Mouse (Mus musculus) gonadal fat pad, adult 2 months (tissue): ENCODE data around the gene Hilpda. TPM values are rescaled to one million over a fixed set of nuclear protein-coding genes. Genes with fewer than 3 reads are reported as not detected.

Source experiments
- polyA plus RNA-seq: library from polyadenylated mRNA; depleted of rRNA; stranded (reverse); fragments of >200 nt; gene quantifications from 2 replicates; pipeline ENCODE4 v1.2.3, GENCODE M21; 2012; rRNA removed

Hilpda gene
- polyA plus RNA-seq, 1 experiment: 21.2 TPM

Other genes with a start within 250 kb of the Hilpda start
- 112 and 748 TPM in 2 replicates for gene Lep, start 212.3 kb upstream of the Hilpda start, polyA plus RNA-seq
- 12.8 and 18.1 TPM in 2 replicates for gene Rbm28, start 107.5 kb upstream of the Hilpda start, polyA plus RNA-seq
- gene Prrt4, start 92.9 kb upstream of the Hilpda start, polyA plus RNA-seq: 1.8 and 2.1 TPM in 2 replicates
- 35.8 and 36.5 TPM in 2 replicates for gene Impdh1, start 56.1 kb upstream of the Hilpda start, polyA plus RNA-seq
- gene Fam71f2, start 7.1 kb downstream of the Hilpda start, polyA plus RNA-seq: 12.4 and 14.0 TPM in 2 replicates
- 0.77 and 2.0 TPM in 2 replicates for gene Fam71f1, start 46.7 kb downstream of the Hilpda start, polyA plus RNA-seq
- gene Calu, start 75.6 kb downstream of the Hilpda start, polyA plus RNA-seq: 83.7 and 110 TPM in 2 replicates
- 0.81 and 0.86 TPM in 2 replicates for gene Opn1sw, start 116.0 kb downstream of the Hilpda start, polyA plus RNA-seq
- 6.1 and 8.4 TPM in 2 replicates for gene Ccdc136, start 123.8 kb downstream of the Hilpda start, polyA plus RNA-seq
- 6.6 and 9.7 TPM in 2 replicates for gene Flnc, start 160.8 kb downstream of the Hilpda start, polyA plus RNA-seq
- gene Atp6v1f, start 195.2 kb downstream of the Hilpda start, polyA plus RNA-seq: 315 and 362 TPM in 2 replicates
- not detected in 2 replicates for gene Atp6v1fnb, start 198.9 kb downstream of the Hilpda start, polyA plus RNA-seq
- 5.2 and 8.3 TPM in 2 replicates for gene Kcp, start 235.5 kb downstream of the Hilpda start, polyA plus RNA-seq